In the genomic region with DNA sequence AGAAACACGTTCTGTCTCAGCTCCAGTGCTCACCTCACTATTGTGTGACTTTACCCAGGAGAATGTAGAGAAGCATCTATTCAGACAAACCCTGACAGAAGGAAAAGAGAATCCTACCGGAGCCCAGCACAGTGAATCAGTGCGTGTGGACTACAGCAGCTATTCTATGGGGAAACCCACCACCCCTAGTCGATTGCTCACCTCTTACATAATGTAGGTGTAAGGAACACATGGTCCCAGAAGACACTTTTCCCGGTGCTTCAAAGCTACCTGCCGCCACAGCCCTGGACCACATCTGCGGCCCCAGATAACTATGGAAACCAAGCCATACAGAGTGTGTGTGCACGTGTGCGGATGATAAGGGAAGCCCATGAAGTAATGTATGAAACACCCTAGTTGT, we compare ENCODE assay signal across 29 mouse cellular contexts.
"Had no signal": no experiment of that assay in that cellular context is flagged by ENCODE, and none has a peak within 500 bp of the region (broad histone marks: within the 10 kb centered on the region; RNA-seq: fewer than 3 reads in every experiment).

No protein-coding gene starts in this region.

- H3K27me3 ChIP-seq: heart, embryonic 12.5 days; heart, embryonic 15.5 days; hindbrain, embryonic 12.5 days; hindbrain, embryonic 13.5 days; hindbrain, embryonic 15.5 days; intestine, embryonic 15.5 days; kidney, embryonic 15.5 days had no signal

- H3K27ac ChIP-seq: heart, embryonic 13.5 days; heart, embryonic 15.5 days; hindbrain, embryonic 10.5 days; hindbrain, embryonic 12.5 days; hindbrain, embryonic 13.5 days; hindbrain, embryonic 14.5 days; hindbrain, embryonic 15.5 days; hindbrain, postnatal 0 days; intestine, embryonic 15.5 days; kidney, embryonic 15.5 days; kidney, postnatal 0 days; layer of hippocampus, adult 2 months; left cerebral cortex, adult 2 months had no signal

- H3K4me1 ChIP-seq: heart, embryonic 12.5 days; heart, embryonic 13.5 days; heart, embryonic 15.5 days; hindbrain, embryonic 12.5 days; hindbrain, embryonic 13.5 days; hindbrain, embryonic 15.5 days; intestine, embryonic 15.5 days; kidney, embryonic 15.5 days had no signal

- DNase-seq: heart, postnatal 10 days; heart, postnatal 36 days; heart, postnatal 4 days; kidney, adult 11 months; kidney, adult 18-20 months; kidney, adult 2 months; kidney, adult 8-10 months; kidney, adult 9 months; kidney, postnatal 10 days; kidney, postnatal 14 days; kidney, postnatal 25 days; kidney, postnatal 36 days; kidney, postnatal 4 days; layer of hippocampus, adult 9-11 months; layer of hippocampus, postnatal 36 days had no signal

- H3K9me3 ChIP-seq: heart, embryonic 12.5 days; heart, embryonic 13.5 days; heart, embryonic 15.5 days; hindbrain, embryonic 10.5 days; hindbrain, embryonic 12.5 days; hindbrain, embryonic 13.5 days; hindbrain, embryonic 15.5 days; intestine, embryonic 15.5 days; kidney, embryonic 15.5 days had no signal

- H3K4me3 ChIP-seq: heart, embryonic 12.5 days; heart, embryonic 13.5 days; heart, embryonic 15.5 days; hindbrain, embryonic 10.5 days; hindbrain, embryonic 12.5 days; hindbrain, embryonic 13.5 days; hindbrain, embryonic 15.5 days; intestine, embryonic 15.5 days; kidney, embryonic 15.5 days; layer of hippocampus, adult 2 months; left cerebral cortex, adult 2 months had no signal

- H3K36me3 ChIP-seq: heart, embryonic 12.5 days; heart, embryonic 13.5 days; heart, embryonic 15.5 days; hindbrain, embryonic 10.5 days; hindbrain, embryonic 12.5 days; hindbrain, embryonic 13.5 days; hindbrain, embryonic 15.5 days; intestine, embryonic 15.5 days; kidney, embryonic 15.5 days had no signal
